Mouse (Mus musculus) hindbrain, embryonic 12.5 days (tissue): Measurements from ENCODE around the gene Map1b. TPM values are rescaled to one million over a fixed set of nuclear protein-coding genes. Genes with fewer than 3 reads are reported as not detected.

Experiments
- ATAC-seq: fragments of 200-750 bp; cut with Nextera tagmentation; 2 replicates; pipeline ENCODE4 v1.8.0; 2017; ENCODE audit warnings: moderate TSS enrichment; ENCODE audit not compliant: low FRiP score
- H3K27ac ChIP-seq: fragments of 300-500 bp; sonication (generic); 2 replicates; pipeline ENCODE4 v1.5.1; 2016; ENCODE audit warnings: mild to moderate bottlenecking
- H3K27me3 ChIP-seq: fragments of 300-500 bp; sonication (generic); 2 replicates; pipeline ENCODE4 v1.6.1; 2016; ENCODE audit warnings: mild to moderate bottlenecking
- H3K36me3 ChIP-seq: fragments of 300-500 bp; sonication (generic); 2 replicates; pipeline ENCODE4 v1.6.1; 2016; ENCODE audit warnings: mild to moderate bottlenecking
- H3K4me1 ChIP-seq: fragments of 300-500 bp; sonication (generic); 2 replicates; pipeline ENCODE4 v1.6.1; 2016
- H3K4me2 ChIP-seq: fragments of 300-500 bp; sonication (generic); replicated peaks from 2 replicates; pipeline ENCODE4 v1.6.1; 2016; ENCODE audit warnings: mild to moderate bottlenecking
- H3K4me3 ChIP-seq: fragments of 300-500 bp; sonication (generic); 2 replicates; pipeline ENCODE4 v1.5.1; 2016; ENCODE audit warnings: mild to moderate bottlenecking
- H3K9ac ChIP-seq: fragments of 300-500 bp; sonication (generic); 2 replicates; pipeline ENCODE4 v1.6.1; 2016; ENCODE audit warnings: mild to moderate bottlenecking, moderate library complexity
- H3K9me3 ChIP-seq: fragments of 300-500 bp; sonication (generic); replicated peaks from 2 replicates; pipeline ENCODE4 v1.6.1; 2016; ENCODE audit warnings: mild to moderate bottlenecking
- WGBS: fragments of 180-500 bp; shearing (Covaris S2); methylation state at CpG from one replicate; pipeline ENCODE4 v1.1.7; 2016; 5-methylcytosine and 5-hydroxymethylcytosine counted together
- polyA plus RNA-seq: library from polyadenylated mRNA; unstranded; fragments of >200 nt; fragmentation: Nextera tagmentation; extraction: Ambion mirVana; gene quantifications from 2 replicates; pipeline ENCODE4 v1.2.1, GENCODE M21; 2016

Gene Map1b
- polyA plus RNA-seq, 1 experiment from 2014 or later: 1,280 TPM

- 78% methylated on average over 3 of the region's 3 CpGs for WGBS
- H3K4me3 ChIP-seq: no peak overlapping the region
- H3K27me3 ChIP-seq: no peaks in the 10 kb centered on the region
- no peak overlapping the region for H3K9ac ChIP-seq
- H3K4me2 ChIP-seq: no peak overlapping the region
- H3K9me3 ChIP-seq: no peaks in the 10 kb centered on the region
- H3K4me1 ChIP-seq: peaks cover 60% of the 10 kb centered on the region
- no peak overlapping the region for H3K27ac ChIP-seq
- no peak for ATAC-seq
- peaks cover 6% of the 10 kb centered on the region; the same call in 1 of the 2 replicates for H3K36me3 ChIP-seq
Measured at GRCm38 (mm10) chr13:99452444-99452843, 63.9 kb downstream of the Map1b start.

- no peaks in the 10 kb centered on the region for H3K36me3 ChIP-seq
- ATAC-seq: no peak
- H3K4me2 ChIP-seq: no peak overlapping the region
- H3K27ac ChIP-seq: no peak overlapping the region
- no peak overlapping the region for H3K9ac ChIP-seq
- H3K4me3 ChIP-seq: no peak overlapping the region
- peaks cover 65% of the 10 kb centered on the region for H3K4me1 ChIP-seq
- no peaks in the 10 kb centered on the region for H3K27me3 ChIP-seq
- WGBS: 86% methylated on average over 5 of the region's 5 CpGs
- no peaks in the 10 kb centered on the region for H3K9me3 ChIP-seq
Measured at GRCm38 (mm10) chr13:99451276-99451675, 65.1 kb downstream of the Map1b start.

- no peak for ATAC-seq
- 75% methylated on average over 7 of the region's 7 CpGs for whole genome bisulfite sequencing
- no peak overlapping the region for H3K4me2 ChIP-seq
- no peaks in the 10 kb centered on the region for H3K9me3 ChIP-seq
- peaks cover 65% of the 10 kb centered on the region for H3K4me1 ChIP-seq
- H3K9ac ChIP-seq: no peak overlapping the region
- H3K36me3 ChIP-seq: no peaks in the 10 kb centered on the region
- H3K27ac ChIP-seq: no peak overlapping the region
- no peaks in the 10 kb centered on the region for H3K27me3 ChIP-seq
- H3K4me3 ChIP-seq: no peak overlapping the region
Measured at GRCm38 (mm10) chr13:99450766-99451165, 65.6 kb downstream of the Map1b start.

- H3K27ac ChIP-seq: 0 out of 2 replicates have a peak overlapping the region, but pooled peaks have one; percentile 24
- no peak for ATAC-seq
- peaks cover 65% of the 10 kb centered on the region for H3K4me1 ChIP-seq
- no peak overlapping the region for H3K4me2 ChIP-seq
- no peak overlapping the region for H3K9ac ChIP-seq
- no peak overlapping the region for H3K4me3 ChIP-seq
- H3K9me3 ChIP-seq: no peaks in the 10 kb centered on the region
- 89% methylated on average over 4 of the region's 4 CpGs for WGBS
- no peaks in the 10 kb centered on the region for H3K27me3 ChIP-seq
- H3K36me3 ChIP-seq: no peaks in the 10 kb centered on the region
Measured at GRCm38 (mm10) chr13:99449547-99449946, 66.8 kb downstream of the Map1b start.

GRCm38 (mm10) chr13:99448278-99448677 is 68.1 kb downstream of the Map1b start:
- 23% methylated on average over 4 of the region's 4 CpGs for WGBS
- peaks cover 77% of the 10 kb centered on the region for H3K4me1 ChIP-seq
- no peak for ATAC-seq
- no peak overlapping the region for H3K4me2 ChIP-seq
- H3K27ac ChIP-seq: peak overlapping the region; percentile 91
- H3K9ac ChIP-seq: no peak overlapping the region
- H3K9me3 ChIP-seq: no peaks in the 10 kb centered on the region
- no peaks in the 10 kb centered on the region for H3K36me3 ChIP-seq
- H3K27me3 ChIP-seq: no peaks in the 10 kb centered on the region
- no peak overlapping the region for H3K4me3 ChIP-seq

- peak overlapping the region; percentile 91 for H3K27ac ChIP-seq
- ATAC-seq: no peak
- H3K27me3 ChIP-seq: no peaks in the 10 kb centered on the region
- peak overlapping the region; percentile 28 for H3K4me3 ChIP-seq
- WGBS: 16% methylated on average over 11 of the region's 11 CpGs
- H3K9me3 ChIP-seq: no peaks in the 10 kb centered on the region
- peak overlapping the region; percentile 47 for H3K4me2 ChIP-seq
- H3K36me3 ChIP-seq: no peaks in the 10 kb centered on the region
- peaks cover 80% of the 10 kb centered on the region for H3K4me1 ChIP-seq
- H3K9ac ChIP-seq: peak overlapping the region; percentile 36; the same call in 1 of the 2 replicates
Measured at GRCm38 (mm10) chr13:99447403-99448199, 68.7 kb downstream of the Map1b start.

- Histone ChIP-seq H3K36me3 (no peaks in the 10 kb centered on the region), H3K4me1 (peaks cover 86% of the 10 kb centered on the region), H3K4me2 (peak overlapping the region; percentile 47), H3K9me3 (no peaks in the 10 kb centered on the region), H3K9ac (peak overlapping the region; percentile 36; the same call in 1 of the 2 replicates), H3K27ac (peak overlapping the region; percentile 91), H3K27me3 (no peaks in the 10 kb centered on the region), H3K4me3 (peak overlapping the region; percentile 28)
- WGBS: 42% methylated on average over 7 of the region's 7 CpGs
- no peak for ATAC-seq
Measured at GRCm38 (mm10) chr13:99447002-99447401, 69.3 kb downstream of the Map1b start.

GRCm38 (mm10) chr13:99444880-99445279 is 71.5 kb downstream of the Map1b start:
- H3K4me1 ChIP-seq: peaks cover 82% of the 10 kb centered on the region
- no peak overlapping the region for H3K4me3 ChIP-seq
- peak overlapping the region; percentile 91 for H3K27ac ChIP-seq
- ATAC-seq: peak; percentile 58
- H3K4me2 ChIP-seq: peak overlapping the region; percentile 47
- H3K9ac ChIP-seq: no peak overlapping the region
- no peaks in the 10 kb centered on the region for H3K27me3 ChIP-seq
- 1% methylated on average over 6 of the region's 6 CpGs for WGBS
- peaks cover 18% of the 10 kb centered on the region for H3K36me3 ChIP-seq
- no peaks in the 10 kb centered on the region for H3K9me3 ChIP-seq

GRCm38 (mm10) chr13:99444431-99444871 is 71.9 kb downstream of the Map1b start:
- Histone ChIP-seq H3K4me2 (peak overlapping the region; percentile 47), H3K27ac (peak overlapping the region; percentile 91), H3K4me3 (peak overlapping the region; percentile 24), H3K36me3 (peaks cover 23% of the 10 kb centered on the region), H3K27me3 (no peaks in the 10 kb centered on the region), H3K9ac (peak overlapping the region; percentile 36; the same call in 1 of the 2 replicates), H3K4me1 (peaks cover 80% of the 10 kb centered on the region), H3K9me3 (no peaks in the 10 kb centered on the region)
- ATAC-seq: peak; percentile 90
- 7% methylated on average over 10 of the region's 10 CpGs for WGBS

GRCm38 (mm10) chr13:99443484-99444175 is 72.7 kb downstream of the Map1b start:
- Histone ChIP-seq H3K4me1 (peaks cover 72% of the 10 kb centered on the region), H3K9ac (peak overlapping the region; percentile 36; the same call in 1 of the 2 replicates), H3K27ac (peak overlapping the region; percentile 91), H3K27me3 (no peaks in the 10 kb centered on the region), H3K4me2 (peak overlapping the region; percentile 47), H3K9me3 (no peaks in the 10 kb centered on the region), H3K4me3 (peak overlapping the region; percentile 24), H3K36me3 (peaks cover 31% of the 10 kb centered on the region)
- ATAC-seq: peak; percentile 64
- WGBS: 29% methylated on average over 7 of the region's 7 CpGs

GRCm38 (mm10) chr13:99442434-99443249 is 73.7 kb downstream of the Map1b start:
- Histone ChIP-seq H3K4me1 (peaks cover 63% of the 10 kb centered on the region), H3K4me2 (peak overlapping the region; percentile 47), H3K36me3 (peaks cover 41% of the 10 kb centered on the region), H3K9me3 (no peaks in the 10 kb centered on the region), H3K9ac (peak overlapping the region; percentile 36), H3K27me3 (no peaks in the 10 kb centered on the region), H3K4me3 (peak overlapping the region; percentile 24), H3K27ac (peak overlapping the region; percentile 91)
- WGBS: 28% methylated on average over 12 of the region's 12 CpGs
- ATAC-seq: no peak
